Mouse (Mus musculus): ENCODE results near the gene Slc9a5.

The Slc9a5 gene

DNA sequence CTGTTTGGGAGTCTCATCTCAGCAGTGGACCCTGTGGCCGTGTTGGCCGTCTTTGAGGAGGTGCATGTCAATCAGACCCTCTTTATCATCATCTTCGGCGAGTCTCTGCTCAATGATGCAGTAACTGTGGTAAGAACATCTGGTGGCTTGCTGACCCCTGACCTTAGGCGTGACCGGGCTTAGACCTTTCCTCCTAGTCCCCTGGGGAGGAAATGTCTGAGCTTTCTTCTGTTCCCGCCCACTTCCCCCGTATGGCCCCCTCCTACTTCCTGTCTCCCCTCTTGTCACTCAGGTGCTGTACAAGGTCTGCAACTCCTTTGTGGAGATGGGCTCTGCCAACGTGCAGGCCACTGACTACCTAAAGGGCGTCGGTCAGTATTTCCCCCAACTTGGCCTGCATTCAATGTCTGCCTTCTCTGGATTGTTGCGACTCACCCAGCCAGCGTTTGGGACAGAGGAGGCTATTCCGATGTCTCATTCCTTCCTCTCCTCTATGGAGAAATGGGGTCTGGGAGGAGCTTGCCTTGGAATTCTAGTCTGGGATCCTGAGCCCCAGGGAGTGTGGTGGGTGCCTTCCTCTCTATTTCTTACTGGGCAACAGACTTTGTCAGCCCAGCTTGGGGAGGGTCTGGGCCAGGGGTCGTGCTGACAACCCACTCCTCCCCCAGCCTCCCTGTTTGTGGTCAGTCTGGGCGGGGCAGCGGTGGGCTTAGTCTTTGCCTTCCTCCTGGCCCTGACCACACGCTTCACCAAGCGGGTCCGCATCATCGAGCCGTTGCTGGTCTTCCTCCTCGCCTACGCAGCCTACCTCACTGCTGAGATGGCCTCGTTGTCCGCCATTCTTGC, 6.8 kb downstream of the Slc9a5 start:
- DNase-seq: no peak

- no peak for DNase-seq
These were observed 8.0 kb downstream of the Slc9a5 start for GRCm38 (mm10) chr8:105356681-105357080.

- no peak for DNase-seq
These were observed 10.6 kb downstream of the Slc9a5 start for GRCm38 (mm10) chr8:105359208-105359607.

DNA sequence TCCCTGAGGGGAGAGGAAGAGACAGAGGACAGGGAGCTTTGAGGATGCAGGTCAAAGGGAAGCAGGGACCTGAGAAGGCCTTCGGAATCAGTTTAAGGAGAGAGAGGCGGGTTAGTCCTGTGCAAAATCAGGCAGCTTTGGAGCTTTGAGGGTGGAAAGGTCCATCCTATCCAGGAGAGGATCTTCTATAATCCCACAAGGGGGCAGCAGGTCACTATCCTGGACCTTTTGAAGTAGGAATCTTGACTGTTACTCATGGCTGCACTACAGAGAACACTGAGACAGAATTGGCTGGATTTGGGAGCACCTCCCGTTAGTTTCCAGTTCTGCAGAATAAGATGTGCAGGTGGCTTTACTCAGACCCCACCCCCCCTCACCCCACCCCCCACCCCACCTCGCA, 11.0 kb downstream of the Slc9a5 start:
- DNase-seq: no peak

GRCm38 (mm10) chr8:105361751-105362702, 13.4 kb downstream of the Slc9a5 start:
- no peak for DNase-seq

DNA sequence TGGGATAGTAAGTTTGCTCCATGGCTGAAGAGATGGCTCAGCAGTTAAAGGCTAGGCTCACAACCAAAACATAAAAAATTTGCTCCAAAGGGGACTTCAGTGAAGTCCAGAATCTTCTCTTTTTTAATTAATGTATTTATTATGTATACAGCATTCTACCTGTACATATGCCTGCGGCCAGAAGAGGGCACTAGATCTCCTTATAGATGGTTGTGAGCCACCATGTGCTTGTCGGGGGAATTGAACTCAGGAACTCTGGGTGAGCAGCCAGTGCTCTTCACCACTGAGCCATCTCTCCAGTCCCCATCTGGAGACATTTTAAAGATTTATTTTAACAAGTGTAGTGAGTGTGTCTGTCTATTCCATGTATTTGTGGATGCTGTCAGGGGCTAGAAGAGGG, 18.5 kb downstream of the Slc9a5 start:
- DNase-seq: no peak

DNA sequence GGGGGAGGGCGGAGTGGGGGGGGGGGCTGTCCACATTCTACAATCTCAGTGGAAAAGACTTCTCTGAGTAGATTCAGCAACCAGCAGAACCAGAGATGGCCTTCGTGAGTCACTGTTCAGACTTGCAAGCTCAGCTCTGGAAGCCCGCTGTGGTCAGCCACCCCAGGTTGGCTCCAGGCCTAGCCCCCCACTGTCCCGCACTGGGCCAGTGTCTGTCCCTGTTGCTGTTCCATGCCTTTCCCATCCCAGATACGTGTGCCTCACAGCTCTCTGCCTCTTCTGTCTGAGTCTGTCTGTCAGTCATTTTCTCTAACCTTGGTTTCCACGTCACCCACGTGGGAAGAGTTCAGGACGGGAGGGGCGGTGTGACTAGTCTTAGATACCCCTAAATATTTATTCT, 23.8 kb downstream of the Slc9a5 start:
- DNase-seq: no peak

- DNase-seq: no peak
These were observed 24.4 kb downstream of the Slc9a5 start, which contains the start of gene Plekhg4 for GRCm38 (mm10) chr8:105373032-105373431. TSS of gene Plekhg4 (plus strand) at chr8:105373274.

GRCm38 (mm10) chr8:105374513-105374966, 25.9 kb downstream of the Slc9a5 start:
- DNase-seq: no peak

DNA sequence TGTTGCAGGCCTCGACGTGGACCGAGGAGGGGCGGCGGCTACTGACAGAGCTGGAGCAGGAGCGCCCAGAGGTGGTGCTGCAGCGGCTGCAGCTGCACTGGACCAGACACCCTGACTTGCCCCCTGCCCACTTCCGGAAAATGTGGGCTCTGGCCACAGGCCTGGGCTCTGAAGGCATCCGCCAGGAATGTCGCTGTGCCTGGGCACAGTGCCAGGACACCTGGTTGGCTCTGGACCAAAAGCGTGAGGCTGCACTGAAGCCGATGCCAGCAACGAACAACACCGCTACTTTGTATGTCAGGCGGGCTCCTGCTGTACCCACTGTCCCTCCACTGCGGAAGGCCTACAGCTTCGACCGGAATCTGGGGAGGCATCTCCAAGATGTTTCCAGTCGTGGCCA, 30.0 kb downstream of the Slc9a5 start:
- DNase-seq: no peak

- no peak for DNase-seq
These were observed 31.7 kb downstream of the Slc9a5 start for GRCm38 (mm10) chr8:105380308-105380707.

- no peak for DNase-seq
These were observed 35.4 kb downstream of the Slc9a5 start for GRCm38 (mm10) chr8:105384070-105384469.

DNA sequence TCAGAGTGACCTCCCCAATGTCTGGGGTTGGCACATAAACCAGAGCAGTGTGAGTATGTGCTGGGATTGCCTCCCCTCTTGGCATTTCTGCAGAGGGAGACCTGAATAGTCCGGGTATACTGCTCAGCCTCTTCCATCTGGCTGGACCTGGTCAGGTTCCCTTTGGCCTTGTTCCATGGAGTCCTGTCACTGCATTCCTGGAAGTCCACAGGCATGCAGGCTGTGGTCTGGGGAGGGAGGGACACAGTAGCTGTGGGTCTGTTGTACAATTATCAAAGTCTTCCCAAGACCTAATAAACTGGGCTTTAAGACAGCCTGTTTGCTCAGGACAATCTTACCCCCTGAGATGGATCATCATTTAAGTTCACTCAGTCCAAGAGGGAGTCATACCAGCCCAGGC, 38.5 kb downstream of the Slc9a5 start:
- DNase-seq: no peak

DNA sequence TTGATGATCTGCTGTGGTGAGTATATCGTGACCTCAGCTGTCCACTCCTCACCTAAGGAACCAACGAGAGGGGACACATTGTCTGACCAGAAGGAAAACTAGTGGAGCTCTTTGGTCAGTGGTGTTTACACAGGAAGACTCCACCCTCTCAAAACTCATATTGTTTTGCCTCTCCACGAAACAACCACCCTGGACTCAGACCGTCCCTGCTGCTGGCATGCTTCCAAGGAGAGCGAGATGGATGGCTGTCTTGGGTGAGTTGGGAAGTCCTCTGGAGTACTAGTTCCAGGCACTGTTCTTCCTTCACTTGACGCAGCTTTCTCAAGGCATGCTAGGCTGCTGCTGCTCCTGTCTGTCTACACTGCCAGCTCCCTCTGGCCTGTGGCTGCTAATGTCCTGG, 40.5 kb downstream of the Slc9a5 start:
- no peak for DNase-seq

- DNase-seq: no peak
These were observed 44.6 kb downstream of the Slc9a5 start for GRCm38 (mm10) chr8:105393089-105393787.

- DNase-seq: no peak
These were observed 45.3 kb downstream of the Slc9a5 start for GRCm38 (mm10) chr8:105393915-105394314.

- DNase-seq: peak; percentile 35
These were observed 49.1 kb downstream of the Slc9a5 start for GRCm38 (mm10) chr8:105397747-105398146.

DNA sequence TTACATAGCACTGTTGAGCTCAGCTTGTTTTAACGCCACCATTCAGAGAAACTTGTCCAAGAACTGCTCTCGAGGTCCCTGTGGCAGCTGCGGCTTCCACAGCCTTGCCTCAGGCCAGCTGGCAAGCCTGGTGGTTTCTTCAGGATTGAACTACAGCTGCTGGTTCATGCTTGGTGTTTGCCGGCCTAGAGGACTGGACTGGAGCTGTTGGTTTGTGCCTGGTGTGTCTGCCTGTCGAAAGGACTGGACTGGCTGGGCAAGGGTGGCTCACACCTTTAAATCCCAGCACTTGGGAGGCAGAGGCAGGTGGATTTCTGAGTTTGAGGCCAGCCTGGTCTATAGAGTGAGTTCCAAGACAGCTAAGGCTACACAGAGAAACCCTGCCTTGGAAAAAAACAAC, 51.4 kb downstream of the Slc9a5 start:
- no peak for DNase-seq

DNA sequence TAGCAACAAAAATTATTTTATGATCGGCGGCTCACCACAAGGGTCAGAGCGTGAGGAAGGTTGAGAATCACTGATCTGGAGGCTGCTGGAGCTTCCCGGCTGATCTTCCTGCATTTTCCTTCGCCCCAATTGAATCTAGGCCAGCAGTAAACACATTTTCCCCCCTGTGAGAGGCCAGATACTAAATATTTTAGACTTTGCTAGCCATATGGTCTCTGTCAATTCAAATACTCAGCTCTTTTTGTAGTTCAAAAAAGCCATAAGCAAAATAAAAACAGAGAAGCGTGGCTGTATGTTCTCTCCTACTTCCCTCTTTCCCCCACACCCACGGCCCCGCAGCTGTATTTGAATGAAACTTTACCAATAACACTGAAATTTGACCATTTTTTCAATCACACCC, 54.8 kb downstream of the Slc9a5 start:
- DNase-seq: no peak

DNA sequence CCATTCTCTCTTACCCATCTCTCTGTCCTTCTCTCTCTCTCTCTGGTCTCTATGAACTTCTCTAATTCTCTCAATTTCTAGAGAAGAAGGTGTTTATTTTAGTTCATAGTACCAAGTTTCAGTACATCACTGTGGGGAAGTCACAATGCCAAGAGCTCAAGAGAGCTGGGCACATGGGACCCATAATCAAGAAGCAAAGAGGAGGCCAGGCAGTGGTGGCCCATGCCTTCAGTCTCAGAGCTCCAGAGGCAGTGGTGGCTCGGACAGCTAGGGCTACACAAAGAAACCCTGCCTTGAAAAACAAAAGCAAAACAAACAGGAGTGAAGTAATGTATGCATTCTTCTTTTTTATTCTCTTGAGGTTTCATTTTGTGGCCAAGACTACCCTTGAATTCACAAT, 55.9 kb downstream of the Slc9a5 start:
- DNase-seq: no peak

- peak; percentile 22 for DNase-seq
These were observed 57.8 kb downstream of the Slc9a5 start for GRCm38 (mm10) chr8:105406416-105406815.

DNA sequence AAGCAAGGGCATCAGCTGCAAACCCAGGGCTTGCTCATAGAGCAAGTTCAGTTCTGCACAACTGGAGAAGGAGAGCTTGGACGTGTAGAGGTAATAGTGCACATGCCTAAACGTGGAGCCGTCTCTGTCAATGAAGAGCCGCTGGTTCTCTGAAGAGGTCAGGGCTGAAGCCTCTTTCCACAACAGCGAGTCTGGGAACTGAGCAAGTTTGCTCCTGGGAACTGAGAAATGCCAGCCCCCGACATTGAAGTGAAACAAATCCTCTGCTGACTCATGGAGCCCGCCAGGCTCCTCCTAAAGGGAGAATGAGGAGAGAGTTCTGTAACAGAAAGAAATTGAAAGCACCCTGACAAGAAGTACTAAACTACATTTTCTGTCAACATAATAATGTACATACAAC, 59.7 kb downstream of the Slc9a5 start:
- no peak for DNase-seq

- no peak for DNase-seq
These were observed 61.3 kb downstream of the Slc9a5 start for GRCm38 (mm10) chr8:105409947-105410346.

All from layer of hippocampus, adult 9-11 months (tissue).